Mouse (Mus musculus) limb, embryonic 15.5 days (tissue): ENCODE measurements around the gene Ccdc30. TPM values are rescaled to one million over a fixed set of nuclear protein-coding genes. Genes with fewer than 3 reads are reported as not detected.

Experiments
- ATAC-seq: fragments of 200-750 bp; cut with Nextera tagmentation; 2 replicates; pipeline ENCODE4 v1.8.0; 2017; ENCODE audit warnings: low read depth, moderate TSS enrichment; ENCODE audit not compliant: insufficient number of reproducible peaks, low FRiP score, low TSS enrichment
- H3K27ac ChIP-seq: fragments of 300-500 bp; sonication (generic); 2 replicates; pipeline ENCODE4 v1.5.1; 2015; ENCODE audit warnings: moderate library complexity, mild to moderate bottlenecking, inconsistent platforms
- H3K27me3 ChIP-seq: fragments of 300-500 bp; sonication (generic); 2 replicates; pipeline ENCODE4 v1.6.1; 2015; ENCODE audit warnings: inconsistent platforms
- H3K36me3 ChIP-seq: fragments of 300-500 bp; sonication (generic); 2 replicates; pipeline ENCODE4 v1.6.1; 2015; ENCODE audit warnings: inconsistent platforms
- H3K4me1 ChIP-seq: fragments of 300-500 bp; sonication (generic); 2 replicates; pipeline ENCODE4 v1.6.1; 2015; ENCODE audit warnings: inconsistent platforms
- H3K4me2 ChIP-seq: fragments of 300-500 bp; sonication (generic); 2 replicates; pipeline ENCODE4 v1.6.1; 2015; ENCODE audit warnings: mild to moderate bottlenecking, inconsistent platforms
- H3K4me3 ChIP-seq: fragments of 300-500 bp; sonication (generic); 2 replicates; pipeline ENCODE4 v1.5.1; 2015; ENCODE audit warnings: mild to moderate bottlenecking, inconsistent platforms
- H3K9ac ChIP-seq: fragments of 300-500 bp; sonication (generic); 2 replicates; pipeline ENCODE4 v1.6.1; 2015; ENCODE audit warnings: inconsistent platforms
- H3K9me3 ChIP-seq: fragments of 300-500 bp; sonication (generic); 2 replicates; pipeline ENCODE4 v1.6.1; 2016; ENCODE audit warnings: inconsistent platforms
- WGBS: fragments of 180-500 bp; shearing (Covaris S2); methylation state at CpG from one replicate; pipeline ENCODE4 v1.1.7; 2015; 5-methylcytosine and 5-hydroxymethylcytosine counted together
- polyA plus RNA-seq: library from polyadenylated mRNA; unstranded; fragments of >200 nt; fragmentation: Nextera tagmentation; extraction: Ambion mirVana; gene quantifications from 2 replicates; pipeline ENCODE4 v1.2.1, GENCODE M21; 2015

The Ccdc30 gene
- polyA plus RNA-seq, 1 experiment from 2014 or later, result 5.8 TPM

DNA sequence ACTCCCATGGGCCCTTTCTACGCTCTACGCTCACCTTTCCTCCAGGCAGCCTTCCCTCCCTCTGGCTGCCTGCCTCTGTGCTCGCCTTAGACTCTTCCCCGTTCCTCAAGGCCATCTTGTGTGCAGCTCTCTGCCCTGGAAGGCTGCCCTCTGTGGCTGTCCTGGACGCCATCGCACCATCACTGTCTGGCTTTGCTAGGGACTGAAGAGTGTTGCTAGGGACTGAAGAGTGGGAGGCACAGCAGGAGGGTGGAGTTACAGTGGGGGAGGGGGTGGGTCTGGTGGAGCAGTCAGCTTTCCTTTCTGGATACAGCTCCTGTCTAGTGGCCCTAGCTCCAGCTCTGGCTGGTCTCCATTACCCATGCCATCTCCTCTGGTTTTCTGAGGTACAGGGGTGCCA, 27.2 kb upstream of the Ccdc30 start:
- WGBS, result 49% methylated on average over 6 of the region's 6 CpGs
- no peak for ATAC-seq
- H3K9ac ChIP-seq, result no peak overlapping the region
- H3K27ac ChIP-seq, result peak overlapping the region; percentile 54
- H3K27me3 ChIP-seq, result no peaks in the 10 kb centered on the region
- no peak overlapping the region for H3K4me3 ChIP-seq
- H3K9me3 ChIP-seq, result no peaks in the 10 kb centered on the region
- H3K36me3 ChIP-seq, result no peaks in the 10 kb centered on the region
- no peak overlapping the region for H3K4me2 ChIP-seq
- H3K4me1 ChIP-seq, result peaks cover 5% of the 10 kb centered on the region; the same call in 1 of the 2 replicates

DNA sequence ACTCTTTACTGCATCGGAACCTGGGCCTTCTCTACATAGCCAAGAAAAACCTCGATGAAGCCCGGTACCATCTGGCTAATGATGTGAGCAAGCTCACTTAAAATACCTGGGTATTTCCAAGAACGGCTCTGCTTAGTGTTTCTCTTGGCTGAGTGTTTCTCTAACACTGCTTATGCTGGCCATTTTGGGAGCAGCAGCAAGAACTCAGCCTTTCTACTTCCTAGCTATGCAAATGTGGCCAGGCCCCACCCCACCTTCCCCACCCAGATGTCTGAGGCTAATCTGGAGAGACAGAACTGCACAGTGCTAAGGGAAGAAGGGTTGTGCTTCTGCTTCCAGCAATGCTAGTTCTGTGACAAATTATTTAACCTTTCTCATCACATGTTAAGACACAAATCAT, 26.5 kb upstream of the Ccdc30 start:
- H3K36me3 ChIP-seq, result no peaks in the 10 kb centered on the region
- no peak overlapping the region for H3K4me2 ChIP-seq
- H3K27ac ChIP-seq, result no peak overlapping the region
- no peaks in the 10 kb centered on the region for H3K27me3 ChIP-seq
- H3K9me3 ChIP-seq, result no peaks in the 10 kb centered on the region
- H3K4me3 ChIP-seq, result no peak overlapping the region
- 66% methylated on average over 4 of the region's 4 CpGs for WGBS
- ATAC-seq, result peak; percentile 74; the same call in 1 of the 2 replicates
- peaks cover 5% of the 10 kb centered on the region; the same call in 1 of the 2 replicates for H3K4me1 ChIP-seq
- no peak overlapping the region for H3K9ac ChIP-seq

DNA sequence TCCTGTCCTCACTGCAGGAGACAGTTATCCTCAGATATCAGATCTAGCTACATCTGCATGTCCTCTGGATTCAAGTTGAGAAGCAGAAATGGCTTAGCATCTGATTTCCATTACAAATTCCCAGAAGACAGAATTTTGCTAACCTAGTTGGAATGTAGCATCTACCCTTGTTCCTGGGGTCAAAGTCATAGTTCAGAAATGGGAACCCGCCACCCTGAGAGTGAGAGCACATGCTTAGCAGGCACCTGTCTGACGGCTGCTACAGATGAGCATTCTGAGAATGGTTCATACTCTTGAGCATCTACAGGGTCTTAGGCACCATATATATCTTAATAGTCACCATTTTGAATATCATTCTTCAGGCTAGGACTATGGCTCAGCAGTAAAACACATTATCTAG, 22.6 kb upstream of the Ccdc30 start:
- Histone ChIP-seq H3K9ac (no peak overlapping the region), H3K4me3 (no peak overlapping the region), H3K27me3 (no peaks in the 10 kb centered on the region), H3K36me3 (no peaks in the 10 kb centered on the region), H3K27ac (no peak overlapping the region), H3K9me3 (no peaks in the 10 kb centered on the region), H3K4me2 (no peak overlapping the region), H3K4me1 (peaks cover 5% of the 10 kb centered on the region; the same call in 1 of the 2 replicates)
- no peak for ATAC-seq
- WGBS, result 69% methylated on average over 2 of the region's 2 CpGs

DNA sequence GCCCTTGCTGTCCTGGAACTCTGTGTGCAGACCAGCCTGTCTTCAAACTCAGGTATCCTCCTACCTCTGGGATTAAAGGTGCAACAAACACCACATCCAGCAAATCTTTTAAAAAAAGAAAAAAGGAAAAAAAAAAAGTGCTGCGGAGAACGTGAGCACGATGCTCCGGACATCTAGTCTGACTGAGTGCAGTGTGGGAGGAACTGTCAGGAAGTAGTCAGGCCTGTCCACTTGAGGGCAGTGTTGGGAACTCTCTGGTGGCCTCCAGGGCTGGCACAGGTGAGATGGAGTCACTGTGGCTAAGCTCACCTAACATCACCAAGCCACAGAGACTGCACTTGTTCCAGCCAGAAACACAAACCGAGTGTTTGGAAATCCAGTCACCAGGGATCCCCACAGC, 15.4 kb upstream of the Ccdc30 start:
- Histone ChIP-seq H3K27ac (no peak overlapping the region), H3K9me3 (no peaks in the 10 kb centered on the region), H3K27me3 (no peaks in the 10 kb centered on the region), H3K4me3 (no peak overlapping the region), H3K4me1 (no peaks in the 10 kb centered on the region), H3K4me2 (no peak overlapping the region), H3K9ac (no peak overlapping the region), H3K36me3 (no peaks in the 10 kb centered on the region)
- ATAC-seq, result no peak
- WGBS, result 33% methylated on average over 5 of the region's 5 CpGs

DNA sequence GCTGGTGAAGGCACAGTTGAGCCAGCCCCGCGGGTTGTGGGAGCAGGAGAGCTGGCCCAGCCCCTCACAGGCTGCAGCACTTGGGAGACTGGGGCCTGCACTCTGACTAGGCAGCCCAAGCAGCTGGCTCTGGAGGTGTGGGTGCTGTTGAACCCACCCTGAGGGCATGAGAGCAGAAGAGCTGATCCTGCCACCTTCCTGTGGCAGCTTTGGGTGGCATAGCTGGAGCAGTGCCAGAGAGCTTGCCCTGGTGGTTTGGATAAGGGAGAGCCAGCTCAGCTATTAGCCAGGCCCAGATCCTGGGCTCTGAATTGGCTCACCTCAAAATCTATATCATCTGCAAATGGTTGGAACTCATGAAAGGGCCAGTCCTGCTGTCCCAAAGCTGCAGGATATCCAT, 12.4 kb upstream of the Ccdc30 start:
- Histone ChIP-seq H3K9ac (no peak overlapping the region), H3K4me2 (no peak overlapping the region), H3K9me3 (no peaks in the 10 kb centered on the region), H3K27me3 (no peaks in the 10 kb centered on the region), H3K27ac (no peak overlapping the region), H3K4me3 (no peak overlapping the region), H3K36me3 (no peaks in the 10 kb centered on the region), H3K4me1 (peaks cover 10% of the 10 kb centered on the region)
- ATAC-seq, result no peak
- 35% methylated on average over 2 of the region's 2 CpGs for WGBS

DNA sequence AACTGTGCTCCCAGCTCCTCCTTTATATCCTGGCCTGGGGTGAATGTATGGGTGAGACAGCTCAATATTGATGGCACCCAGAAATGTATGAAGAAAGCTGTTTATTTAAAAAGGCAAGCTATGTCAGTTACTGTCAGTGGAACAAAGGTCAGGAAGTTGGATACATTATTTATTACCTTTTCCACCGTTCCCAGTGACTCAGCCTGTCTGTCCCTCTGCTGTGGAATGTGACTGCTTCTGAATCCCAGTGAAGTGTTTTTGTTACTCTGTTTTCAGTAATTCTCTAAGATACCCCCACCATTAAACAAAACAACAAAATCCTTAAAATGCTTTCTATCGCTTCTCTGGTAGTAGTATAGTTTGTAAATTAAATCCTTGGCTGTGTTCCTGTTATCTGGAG, 10.3 kb upstream of the Ccdc30 start:
- H3K36me3 ChIP-seq, result no peaks in the 10 kb centered on the region
- no peak overlapping the region for H3K27ac ChIP-seq
- H3K4me2 ChIP-seq, result no peak overlapping the region
- no peaks in the 10 kb centered on the region for H3K27me3 ChIP-seq
- H3K9me3 ChIP-seq, result no peaks in the 10 kb centered on the region
- 38% methylated on average over 2 of the region's 2 CpGs for WGBS
- H3K4me1 ChIP-seq, result peaks cover 21% of the 10 kb centered on the region
- H3K9ac ChIP-seq, result no peak overlapping the region
- ATAC-seq, result no peak
- H3K4me3 ChIP-seq, result no peak overlapping the region

DNA sequence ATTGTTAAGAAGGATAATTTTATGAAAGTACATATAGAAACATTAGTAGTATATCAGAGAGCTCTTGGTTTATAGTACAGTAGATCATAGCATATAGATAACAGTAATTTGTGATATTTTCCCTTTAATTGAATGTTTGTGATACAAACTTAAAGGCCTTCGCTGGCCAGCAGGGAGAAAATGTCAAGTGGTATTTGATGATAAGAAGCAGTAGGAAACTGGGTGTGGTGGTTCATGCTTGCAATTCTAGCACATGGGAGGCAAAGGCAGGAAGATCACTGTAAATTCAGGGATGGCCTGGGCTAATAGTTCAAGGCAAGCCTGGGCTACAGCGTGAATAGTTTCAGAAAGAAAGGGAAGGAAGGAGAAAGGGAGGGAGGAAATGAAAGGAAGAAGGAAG, 9.8 kb upstream of the Ccdc30 start:
- 86% methylated on average over 2 of the region's 2 CpGs for WGBS
- H3K4me1 ChIP-seq, result peaks cover 21% of the 10 kb centered on the region
- no peak for ATAC-seq

DNA sequence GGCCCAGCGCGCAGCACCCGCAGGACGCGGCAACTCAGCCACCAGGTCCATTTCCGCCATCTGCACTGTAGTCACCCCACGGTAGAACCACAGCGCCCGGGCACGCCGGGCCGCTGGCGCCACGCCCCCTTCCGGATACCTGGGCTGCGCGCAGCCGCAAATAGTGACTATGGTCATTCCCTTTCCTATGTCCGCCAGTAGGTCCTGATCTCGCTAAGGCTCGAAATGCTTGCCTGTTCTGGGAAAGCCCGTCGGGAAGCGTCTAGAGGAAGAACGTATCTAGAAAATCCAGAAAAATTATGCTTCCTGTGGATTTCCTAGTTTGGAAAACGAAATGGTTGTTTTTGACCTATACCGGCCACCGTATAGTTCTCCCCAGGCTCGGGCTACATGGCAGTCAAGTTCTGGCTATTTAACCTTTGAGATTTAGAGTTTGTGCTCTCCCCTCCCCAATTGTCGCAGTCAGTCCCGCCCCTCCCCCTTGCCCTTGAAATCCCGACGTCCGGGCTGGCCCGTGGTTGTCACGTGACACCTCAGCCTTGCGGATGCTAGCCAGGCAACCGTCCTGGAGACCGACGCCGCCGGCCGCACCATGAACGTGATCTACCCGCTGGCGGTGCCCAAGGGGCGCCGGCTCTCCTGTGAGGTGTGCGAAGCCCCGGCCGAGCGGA, 7.1 kb upstream of the Ccdc30 start, which contains the start of the genes Ppcs and Zmynd12:
Ppcs (minus strand) TSS at position 127 of the 671 bp plus-strand sequence.
Zmynd12 (plus strand) TSS at position 521 of the 671 bp plus-strand sequence.
- peak; percentile 88 for ATAC-seq
- H3K9ac ChIP-seq, result peak within 1 kb of the TSS; percentile 68
- under 1% methylated on average over 52 of the region's 52 CpGs for WGBS
- peak within 1 kb of the TSS; percentile 92 for H3K27ac ChIP-seq
- H3K9me3 ChIP-seq, result no peaks in the 10 kb centered on the region
- H3K27me3 ChIP-seq, result no peaks in the 10 kb centered on the region
- H3K4me3 ChIP-seq, result peak within 1 kb of the TSS; percentile 68
- H3K4me2 ChIP-seq, result peak within 1 kb of the TSS; percentile 84
- peaks cover 21% of the 10 kb centered on the region for H3K4me1 ChIP-seq
- H3K36me3 ChIP-seq, result peaks cover 11% of the 10 kb centered on the region; the same call in 1 of the 2 replicates

More for the DNA sequence above, 9.8 kb upstream of the Ccdc30 start:
- Histone ChIP-seq H3K9ac (no peak overlapping the region), H3K36me3 (no peaks in the 10 kb centered on the region), H3K4me3 (no peak overlapping the region), H3K4me2 (no peak overlapping the region), H3K9me3 (no peaks in the 10 kb centered on the region), H3K27me3 (no peaks in the 10 kb centered on the region), H3K27ac (no peak overlapping the region)

DNA sequence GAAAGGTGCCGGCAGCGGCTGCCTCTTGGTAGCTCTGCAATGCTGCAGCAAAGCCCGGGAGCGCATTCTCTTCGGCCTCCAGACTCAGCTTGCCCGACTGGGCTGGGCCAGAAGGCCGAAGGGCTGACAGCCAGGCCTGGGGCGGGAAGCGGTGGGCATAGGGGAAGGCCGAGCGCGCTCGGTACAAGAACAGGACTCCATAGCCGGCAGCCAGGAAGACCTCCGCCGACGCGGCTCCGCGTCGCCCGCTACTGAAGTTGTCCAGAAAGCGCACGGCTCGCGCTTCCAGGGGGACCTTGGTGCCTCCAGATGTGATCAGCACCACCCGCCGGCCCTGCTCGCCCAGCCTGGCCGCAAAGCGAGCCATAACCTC, 6.6 kb upstream of the Ccdc30 start:
- under 1% methylated on average over 31 of the region's 31 CpGs for WGBS
- ATAC-seq, result no peak
- Histone ChIP-seq H3K4me3 (peak overlapping the region; percentile 68), H3K9me3 (no peaks in the 10 kb centered on the region), H3K4me1 (peaks cover 21% of the 10 kb centered on the region), H3K4me2 (peak overlapping the region; percentile 84), H3K27ac (peak overlapping the region; percentile 92), H3K36me3 (peaks cover 11% of the 10 kb centered on the region; the same call in 1 of the 2 replicates), H3K27me3 (no peaks in the 10 kb centered on the region), H3K9ac (peak overlapping the region; percentile 68)

DNA sequence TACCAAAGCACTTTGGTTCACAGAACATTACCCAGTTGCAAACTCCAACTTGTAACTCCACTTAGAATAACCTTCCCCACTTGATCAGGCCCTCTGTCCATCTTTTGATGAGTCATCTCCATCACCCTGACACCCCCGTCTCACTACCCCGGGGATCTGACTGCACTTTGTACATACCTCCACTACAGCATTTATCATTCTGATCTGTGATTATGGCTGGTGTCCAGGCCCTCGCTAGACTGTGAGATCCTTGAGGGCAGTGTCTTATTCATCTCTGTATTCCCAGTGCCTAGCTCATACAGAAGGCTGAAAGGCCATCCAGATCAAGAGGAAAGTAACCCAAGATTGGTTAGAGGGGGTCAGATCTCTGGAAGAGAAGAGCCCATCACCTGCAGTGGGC, 5.9 kb upstream of the Ccdc30 start:
- no peak for ATAC-seq

DNA sequence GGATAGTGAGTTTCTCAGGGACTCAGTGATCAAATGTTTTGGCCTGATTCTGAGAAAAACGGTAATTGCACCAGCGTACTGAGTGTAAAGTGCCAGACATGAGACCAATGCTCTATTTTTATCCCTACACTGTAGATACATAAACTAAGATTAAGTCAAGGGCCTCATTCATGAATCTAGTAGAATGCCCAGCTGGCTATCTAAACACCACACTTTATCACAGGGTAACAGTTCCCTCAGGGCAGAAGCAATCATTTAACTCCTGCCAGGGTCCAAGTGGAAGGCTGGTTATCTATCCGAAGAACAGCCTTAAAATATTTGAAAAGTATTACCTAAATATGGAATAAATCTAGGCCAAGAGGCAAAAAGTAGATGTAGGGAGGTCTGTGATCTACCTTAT, 2.6 kb upstream of the Ccdc30 start:
- Histone ChIP-seq H3K27ac (no peak overlapping the region), H3K9me3 (no peaks in the 10 kb centered on the region), H3K4me1 (peaks cover 20% of the 10 kb centered on the region), H3K4me2 (no peak overlapping the region), H3K27me3 (no peaks in the 10 kb centered on the region), H3K4me3 (no peak overlapping the region), H3K9ac (no peak overlapping the region), H3K36me3 (peaks cover 11% of the 10 kb centered on the region; the same call in 1 of the 2 replicates)
- WGBS, result 91% methylated on average over 3 of the region's 3 CpGs
- ATAC-seq, result no peak

More for the DNA sequence above, 5.9 kb upstream of the Ccdc30 start:
- H3K27ac ChIP-seq, result no peak overlapping the region
- no peaks in the 10 kb centered on the region for H3K27me3 ChIP-seq
- H3K4me1 ChIP-seq, result peaks cover 21% of the 10 kb centered on the region
- H3K4me2 ChIP-seq, result peak overlapping the region; percentile 84
- peak overlapping the region; percentile 68 for H3K4me3 ChIP-seq
- no peak overlapping the region for H3K9ac ChIP-seq
- 57% methylated on average over 3 of the region's 3 CpGs for WGBS
- H3K9me3 ChIP-seq, result no peaks in the 10 kb centered on the region
- peaks cover 11% of the 10 kb centered on the region; the same call in 1 of the 2 replicates for H3K36me3 ChIP-seq

DNA sequence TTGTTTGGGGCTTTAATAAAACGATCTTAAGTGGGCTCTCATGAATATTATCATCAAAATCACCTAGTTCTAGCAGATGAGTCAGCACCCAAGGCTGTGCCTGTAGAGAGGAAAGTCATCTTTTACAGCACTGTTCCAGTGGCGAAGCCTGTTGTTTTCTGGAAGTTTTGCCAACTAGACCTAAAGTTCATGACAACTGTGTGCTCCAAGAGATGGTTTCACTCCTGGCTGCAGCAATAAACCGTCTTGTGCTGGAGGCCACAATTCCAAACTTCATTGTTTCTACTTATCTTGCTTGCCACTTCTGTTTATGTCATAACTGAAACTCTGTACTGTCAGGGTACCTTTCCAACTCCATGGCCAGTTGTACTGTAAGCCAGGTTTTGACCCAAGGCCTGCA, 1.9 kb upstream of the Ccdc30 start:
- Histone ChIP-seq H3K4me1 (peaks cover 23% of the 10 kb centered on the region), H3K9me3 (no peaks in the 10 kb centered on the region), H3K27me3 (no peaks in the 10 kb centered on the region), H3K9ac (no peak overlapping the region), H3K36me3 (peaks cover 11% of the 10 kb centered on the region; the same call in 1 of the 2 replicates), H3K4me3 (no peak overlapping the region), H3K4me2 (no peak overlapping the region), H3K27ac (no peak overlapping the region)
- ATAC-seq, result no peak
- WGBS, result 75% methylated on average over 3 of the region's 3 CpGs
